Mouse (Mus musculus) MEL (cell line): ENCODE data around the gene Rbp7. TPM values are rescaled to one million over a fixed set of nuclear protein-coding genes. Genes with fewer than 3 reads are reported as not detected.

Experiments
- DNase-seq: peaks from one replicate; pipeline ENCODE4 v3.0.0; 2011; ENCODE audit warnings: low read depth, low spot score
- H3K27ac ChIP-seq: 2 replicates; pipeline ENCODE4 v1.5.1; 2012; ENCODE audit warnings: low read depth, mild to moderate bottlenecking, control low read depth, low read length, moderate library complexity; ENCODE audit not compliant: control insufficient read depth
- H3K27me3 ChIP-seq, 2 experiments: fragments of 150-350 bp in 1 of 2; sonication (generic) in 1 of 2; 2 replicates each; pipeline ENCODE4 v1.6.1; 2012; ENCODE audit warnings: low read length in 2 of 2, mild to moderate bottlenecking in 2 of 2, improper control_type of control experiment in 1 of 2, moderate library complexity in 1 of 2; ENCODE audit not compliant: insufficient read depth in 2 of 2, control insufficient read depth in 1 of 2
- H3K36me3 ChIP-seq, 2 experiments: 2 replicates each; pipeline ENCODE4 v1.6.1; 2012 to 2014; ENCODE audit warnings: low read length in 2 of 2, improper control_type of control experiment in 1 of 2, inconsistent platforms in 1 of 2, mild to moderate bottlenecking in 1 of 2; ENCODE audit not compliant: insufficient read depth in 2 of 2, control insufficient read depth in 1 of 2
- H3K4me1 ChIP-seq, 2 experiments: fragments of 150-350 bp in 1 of 2; sonication (generic) in 1 of 2; 2 replicates each; pipeline ENCODE4 v1.6.1; 2012; ENCODE audit warnings: low read length in 2 of 2, improper control_type of control experiment in 1 of 2, mild to moderate bottlenecking in 1 of 2; ENCODE audit not compliant: insufficient read depth in 2 of 2, control insufficient read depth in 1 of 2
- H3K4me3 ChIP-seq, 2 experiments: fragments of 150-350 bp in 1 of 2; sonication (generic) in 1 of 2; 2 replicates each; pipeline ENCODE4 v1.5.1; 2012; ENCODE audit warnings: low read depth in 2 of 2, low read length in 2 of 2, mild to moderate bottlenecking in 2 of 2, moderate library complexity in 2 of 2, control low read depth in 1 of 2, improper control_type of control experiment in 1 of 2; ENCODE audit not compliant: control insufficient read depth in 1 of 2, insufficient read depth in 1 of 2
- H3K79me2 ChIP-seq: 2 replicates; pipeline ENCODE4 v1.6.1; 2012; ENCODE audit warnings: mild to moderate bottlenecking, low read length, moderate library complexity; ENCODE audit not compliant: control insufficient read depth, poor library complexity, insufficient read depth
- H3K9ac ChIP-seq: 2 replicates; pipeline ENCODE4 v1.6.1; 2012; ENCODE audit warnings: low read depth, mild to moderate bottlenecking, control low read depth, low read length, moderate library complexity; ENCODE audit not compliant: control insufficient read depth, poor library complexity, severe bottlenecking
- H3K9me3 ChIP-seq: fragments of 150-350 bp; sonication (generic); replicated peaks from 2 replicates; pipeline ENCODE4 v1.6.1; 2012; ENCODE audit warnings: mild to moderate bottlenecking, low read length, improper control_type of control experiment, moderate library complexity; ENCODE audit not compliant: insufficient read depth
- BHLHE40 ChIP-seq: IDR thresholded peaks from 2 replicates; pipeline ENCODE4 v1.6.1; 2012; ENCODE audit warnings: low read depth, mild to moderate bottlenecking, inconsistent platforms, low read length, improper control_type of control experiment, borderline replicate concordance
- CTCF ChIP-seq, 3 experiments: IDR thresholded peaks in 2 of 3; conservative IDR thresholded peaks in 1 of 3; 2 replicates each; pipeline ENCODE4 v1.5.1; 2011 to 2012; ENCODE audit warnings: low read length in 3 of 3, low read depth in 2 of 3, mild to moderate bottlenecking in 2 of 3, improper control_type of control experiment in 1 of 3, inconsistent platforms in 1 of 3, mixed read lengths in 1 of 3, moderate library complexity in 1 of 3; ENCODE audit not compliant: control insufficient read depth in 1 of 3, insufficient read depth in 1 of 3, poor library complexity in 1 of 3, severe bottlenecking in 1 of 3
- ELF1 ChIP-seq: IDR thresholded peaks from 2 replicates; pipeline ENCODE4 v1.6.1; 2014; ENCODE audit warnings: low read depth, mild to moderate bottlenecking, inconsistent platforms, low read length, improper control_type of control experiment, moderate library complexity
- EP300 ChIP-seq, 2 experiments: IDR thresholded peaks; 2 replicates each; pipeline ENCODE4 v1.6.1; 2011; ENCODE audit warnings: improper control_type of control experiment in 2 of 2, low read length in 2 of 2, low read depth in 1 of 2, mild to moderate bottlenecking in 1 of 2
- GABPA ChIP-seq: IDR thresholded peaks from 2 replicates; pipeline ENCODE4 v1.6.1; 2012; ENCODE audit warnings: low read depth, mild to moderate bottlenecking, inconsistent platforms, low read length, improper control_type of control experiment, moderate library complexity
- GATA1 ChIP-seq: IDR thresholded peaks from 2 replicates; pipeline ENCODE4 v1.6.1; 2011; ENCODE audit warnings: low read depth, low read length, improper control_type of control experiment
- KAT2A ChIP-seq: conservative IDR thresholded peaks from 2 replicates; pipeline ENCODE4 v1.6.1; 2012; ENCODE audit warnings: low read depth, low read length, improper control_type of control experiment, inconsistent platforms
- MAX ChIP-seq: IDR thresholded peaks from 2 replicates; pipeline ENCODE4 v1.6.1; 2011; ENCODE audit warnings: low read length, improper control_type of control experiment
- MAZ ChIP-seq: IDR thresholded peaks from 2 replicates; pipeline ENCODE4 v1.6.1; 2012; ENCODE audit warnings: low read depth, mild to moderate bottlenecking, inconsistent platforms, low read length, improper control_type of control experiment
- MEF2A ChIP-seq: IDR thresholded peaks from 2 replicates; pipeline ENCODE4 v1.6.1; 2014; ENCODE audit warnings: low read depth, mild to moderate bottlenecking, inconsistent platforms, low read length, improper control_type of control experiment; ENCODE audit not compliant: poor library complexity, insufficient replicate concordance, severe bottlenecking; ENCODE audit errors: extremely low read depth
- MXI1 ChIP-seq: IDR thresholded peaks from 2 replicates; pipeline ENCODE4 v1.6.1; 2011; ENCODE audit warnings: mild to moderate bottlenecking, low read depth, low read length, improper control_type of control experiment
- MYB ChIP-seq: IDR thresholded peaks from 2 replicates; pipeline ENCODE4 v1.6.1; 2011; ENCODE audit warnings: mild to moderate bottlenecking, low read depth, low read length, improper control_type of control experiment
- MYC ChIP-seq: IDR thresholded peaks from 2 replicates; pipeline ENCODE4 v1.6.1; 2011; ENCODE audit warnings: low read depth, mild to moderate bottlenecking, low read length, improper control_type of control experiment, moderate library complexity
- NRF1 ChIP-seq: IDR thresholded peaks from 2 replicates; pipeline ENCODE4 v1.6.1; 2014; ENCODE audit warnings: low read depth, mild to moderate bottlenecking, inconsistent platforms, low read length, improper control_type of control experiment, moderate library complexity; ENCODE audit not compliant: poor library complexity, insufficient read depth, severe bottlenecking
- POLR2A ChIP-seq, 2 experiments: IDR thresholded peaks; 2 replicates each; pipeline ENCODE4 v1.6.1; 2011 to 2012; ENCODE audit warnings: low read length in 2 of 2, mild to moderate bottlenecking in 2 of 2, control low read depth in 1 of 2, improper control_type of control experiment in 1 of 2, low read depth in 1 of 2, moderate library complexity in 1 of 2; ENCODE audit not compliant: control insufficient read depth in 1 of 2, insufficient read depth in 1 of 2, poor library complexity in 1 of 2
- POLR2AphosphoS2 ChIP-seq: IDR thresholded peaks from 2 replicates; pipeline ENCODE4 v1.6.1; 2011; ENCODE audit warnings: low read length, improper control_type of control experiment
- POLR2AphosphoS5 ChIP-seq: IDR thresholded peaks from 2 replicates; pipeline ENCODE4 v1.6.1; 2012; ENCODE audit warnings: low read depth, borderline replicate concordance, mild to moderate bottlenecking, inconsistent platforms, low read length, moderate library complexity, mixed read lengths
- RAD21 ChIP-seq: IDR thresholded peaks from 2 replicates; pipeline ENCODE4 v1.6.1; 2011; ENCODE audit warnings: mild to moderate bottlenecking, low read depth, low read length, improper control_type of control experiment
- RCOR1 ChIP-seq: IDR thresholded peaks from 2 replicates; pipeline ENCODE4 v1.6.1; 2012; ENCODE audit warnings: low read depth, mild to moderate bottlenecking, inconsistent platforms, low read length, improper control_type of control experiment
- SIN3A ChIP-seq: IDR thresholded peaks from 2 replicates; pipeline ENCODE4 v1.6.1; 2012; ENCODE audit warnings: low read length, improper control_type of control experiment, inconsistent platforms
- TBP ChIP-seq: IDR thresholded peaks from 2 replicates; pipeline ENCODE4 v1.8.0; 2011; ENCODE audit warnings: low read depth, low read length, improper control_type of control experiment
- TCF12 ChIP-seq: IDR thresholded peaks from 2 replicates; pipeline ENCODE4 v1.6.1; 2014; ENCODE audit warnings: low read depth, mild to moderate bottlenecking, inconsistent platforms, low read length, improper control_type of control experiment, moderate library complexity
- UBTF ChIP-seq: IDR thresholded peaks from 2 replicates; pipeline ENCODE4 v1.6.1; 2012; ENCODE audit warnings: low read depth, mild to moderate bottlenecking, inconsistent platforms, low read length, improper control_type of control experiment, moderate library complexity, borderline replicate concordance; ENCODE audit not compliant: insufficient read depth
- ZC3H11A ChIP-seq: IDR thresholded peaks from 2 replicates; pipeline ENCODE4 v1.6.1; 2012; ENCODE audit warnings: low read depth, mild to moderate bottlenecking, inconsistent platforms, low read length, improper control_type of control experiment
- ZNF384 ChIP-seq: IDR thresholded peaks from 2 replicates; pipeline ENCODE4 v1.6.1; 2012; ENCODE audit warnings: low read depth, mild to moderate bottlenecking, inconsistent platforms, low read length, improper control_type of control experiment
- polyA plus RNA-seq, 2 experiments: library from polyadenylated mRNA; stranded (reverse) in 1 of 2; unstranded in 1 of 2; fragments of >175 nt in 1 of 2; fragments of >200 nt in 1 of 2; gene quantifications; 2 replicates each; pipeline versions ENCODE4 v1.2.1 to v1.2.4; 2012; ENCODE audit warnings: low replicate concordance in 2 of 2, low read depth in 1 of 2; ENCODE audit not compliant: insufficient read length in 2 of 2, insufficient read depth in 1 of 2, missing spikeins in 1 of 2
- total RNA-seq: library from RNA; depleted of rRNA; stranded (reverse); fragments of 300-350 nt; gene quantifications from 2 replicates; pipeline ENCODE4 v1.2.3, GENCODE M21; 2012

Gene Rbp7
- total and polyA plus RNA-seq, 3 experiments: not detected

DNA sequence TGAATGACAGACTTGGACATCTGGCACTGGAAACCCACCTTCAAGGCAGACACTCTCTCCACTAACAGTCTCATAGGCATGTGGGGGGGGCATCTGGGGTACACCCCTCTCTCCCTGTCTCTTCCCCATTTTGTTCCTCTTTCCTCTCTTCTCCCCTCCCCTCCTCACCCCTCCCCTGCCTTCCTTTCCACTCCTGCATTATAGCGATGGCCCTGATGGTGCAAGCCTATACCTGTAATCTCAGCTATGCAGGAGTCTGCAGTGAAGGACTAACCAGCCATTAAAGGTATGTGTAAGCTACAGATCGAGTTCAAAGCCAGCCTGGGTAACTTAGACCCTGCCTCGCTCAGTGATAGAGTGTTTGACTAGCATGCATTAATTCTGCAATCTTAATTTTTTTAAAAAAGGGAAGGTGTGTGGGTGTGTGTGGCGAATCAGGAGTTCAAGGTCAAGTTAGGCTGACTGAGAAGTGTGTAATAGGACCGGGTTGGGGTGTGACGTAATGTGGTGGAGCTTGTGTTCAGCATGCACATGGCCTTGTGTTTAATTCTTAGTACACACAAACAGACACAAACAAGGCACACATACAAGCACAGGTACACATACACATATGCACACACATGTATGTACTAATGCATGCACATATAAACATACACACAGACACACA is 7.7 kb upstream of the Rbp7 start:
- H3K27me3 ChIP-seq: no peaks in the 10 kb centered on the region
- TF ChIP-seq POLR2A (IDR thresholded peaks at IDR 0.05; ENCODE audit: control insufficient read depth in 1 of 2, insufficient read depth in 1 of 2, low read depth in 1 of 2, low read length in 2 of 2, poor library complexity in 1 of 2): no peak
- no peak for TF ChIP-seq RAD21
- no peak for TF ChIP-seq ELF1
- no peak for TF ChIP-seq MEF2A
- no peak for TF ChIP-seq TBP
- no peak for TF ChIP-seq TCF12
- TF ChIP-seq RCOR1: no peak
- TF ChIP-seq NRF1: no peak
- TF ChIP-seq POLR2AphosphoS2: no peak
- no peak for TF ChIP-seq SIN3A
- no peak for DNase-seq
- no peaks in the 10 kb centered on the region for H3K4me1 ChIP-seq
- H3K27ac ChIP-seq: no peak overlapping the region
- H3K9me3 ChIP-seq: no peaks in the 10 kb centered on the region
- H3K36me3 ChIP-seq: no peaks in the 10 kb centered on the region
- no peak overlapping the region for H3K4me3 ChIP-seq
- H3K79me2 ChIP-seq: no peaks in the 10 kb centered on the region
- no peak overlapping the region for H3K9ac ChIP-seq

DNA sequence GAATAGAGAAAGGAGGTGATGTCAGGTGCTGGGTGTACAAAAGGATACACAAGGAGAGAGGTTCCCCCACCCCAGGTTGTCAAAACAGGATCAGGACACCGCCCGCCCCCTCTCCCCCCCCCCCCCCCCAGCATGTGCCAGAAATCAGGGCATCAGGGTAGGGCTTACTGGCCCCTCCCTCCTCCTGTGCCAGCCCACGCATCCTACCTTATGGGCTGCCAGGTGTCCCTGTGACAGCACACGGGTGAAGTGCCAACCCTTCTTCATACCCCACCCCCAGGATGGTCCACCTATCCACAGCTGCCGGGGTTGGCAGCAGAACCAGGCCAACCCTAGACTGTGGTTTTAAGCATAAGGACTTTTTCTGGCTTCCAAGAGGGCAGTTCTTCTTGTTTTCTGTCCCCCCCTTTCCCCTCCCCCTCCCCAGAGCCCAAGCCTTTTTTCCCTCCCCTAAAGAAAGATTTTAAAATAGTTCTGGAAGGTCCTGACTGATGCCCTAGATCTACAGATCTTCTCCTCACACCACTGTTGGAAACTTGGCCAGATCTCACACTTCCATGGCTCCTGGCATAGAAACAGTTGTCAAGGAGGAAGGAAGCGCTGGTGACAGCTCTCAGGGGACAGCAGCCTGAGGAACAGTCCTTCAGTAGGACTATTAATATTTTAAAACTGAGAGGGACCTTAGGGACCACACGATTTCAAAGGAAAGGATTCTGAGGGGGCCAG is 7.0 kb upstream of the Rbp7 start:
- Histone ChIP-seq H3K36me3 (no peaks in the 10 kb centered on the region), H3K79me2 (no peaks in the 10 kb centered on the region), H3K9me3 (no peaks in the 10 kb centered on the region), H3K4me3 (no peak overlapping the region), H3K27ac (no peak overlapping the region), H3K4me1 (no peaks in the 10 kb centered on the region), H3K27me3 (no peaks in the 10 kb centered on the region), H3K9ac (no peak overlapping the region)
- TF ChIP-seq KAT2A (no peak), TBP (no peak), ZC3H11A (no peak), RCOR1 (no peak), MXI1 (no peak), POLR2A (IDR thresholded peaks at IDR 0.05; ENCODE audit: control insufficient read depth in 1 of 2, insufficient read depth in 1 of 2, low read depth in 1 of 2, low read length in 2 of 2, poor library complexity in 1 of 2) (no peak), MAZ (no peak), EP300 (IDR thresholded peaks at IDR 0.05; ENCODE audit: low read depth in 1 of 2, low read length in 2 of 2) (no peak), MAX (no peak), ZNF384 (no peak), ELF1 (no peak), BHLHE40 (no peak), UBTF (no peak), GATA1 (no peak), GABPA (no peak), CTCF (IDR thresholded peaks at IDR 0.05 in 2 of 3, conservative IDR thresholded peaks at IDR 0.05 in 1 of 3; ENCODE audit: control insufficient read depth in 1 of 3, insufficient read depth in 1 of 3, low read depth in 2 of 3, low read length in 3 of 3, poor library complexity in 1 of 3, severe bottlenecking in 1 of 3) (no peak), MYC (no peak), MYB (no peak), SIN3A (no peak), POLR2AphosphoS5 (no peak)
- no peak for DNase-seq
